Mouse (Mus musculus): Measurements from ENCODE around the gene Cyp21a1.
A peak's percentile ranks its signal among the peaks of the same experiment; 100 is the strongest.

GRCm38 (mm10) chr17:34836856-34837221 lies 32.5 kb upstream of the Cyp21a1 start, which contains the start of the genes Stk19 and Dxo:
- no peak for TF ChIP-seq CHD2 (IDR thresholded peaks at IDR 0.05; ENCODE audit: low read depth, low read length)
- no peak for TF ChIP-seq ZNF384 (IDR thresholded peaks at IDR 0.05; ENCODE audit: low read depth, low read length)
- peak; percentile 83 for TF ChIP-seq HCFC1 (IDR thresholded peaks at IDR 0.05; ENCODE audit: borderline replicate concordance, insufficient read depth, low read length)

All from ES-E14 (cell line).